ENCODE assay signal across 26 mouse cellular contexts in genomic region chr2:33985316-33985715, GRCm38 (mm10).
DNase-seq lines count a peak whose midpoint lies in the region; TF ChIP-seq lines count a peak whose summit lies in the region.
"Had no signal": no experiment of that assay in that cellular context is flagged by ENCODE, and none has a peak within 500 bp of the region (broad histone marks: within the 10 kb centered on the region; RNA-seq: fewer than 3 reads in every experiment).

No protein-coding gene starts in this region.

- no peak overlapping the region for H3K27ac ChIP-seq in layer of hippocampus, adult 2 months
- H3K27ac ChIP-seq: heart, adult 2 months; heart, embryonic 13.5 days; kidney, embryonic 15.5 days; limb, embryonic 10.5 days; limb, embryonic 15.5 days; liver, embryonic 14.5 days; midbrain, embryonic 10.5 days; midbrain, embryonic 15.5 days; neural tube, embryonic 15.5 days had no signal

- peak; percentile 67 to 77 for DNase-seq in cerebellum, postnatal 10 days
- no peak for DNase-seq in cerebellum, adult 11-12 months
- DNase-seq in layer of hippocampus, adult 11-12 months (ENCODE audit: low spot score) = peak; percentile 36
- no peak for DNase-seq in layer of hippocampus, adult 2 months (ENCODE audit: low spot score in 2 of 2)
- DNase-seq in urinary bladder, postnatal 4 days (ENCODE audit: low spot score in 2 of 2) = peak; percentile 10 to 58
- no peak for DNase-seq in urinary bladder, postnatal 10 days (ENCODE audit: low spot score)
- no peak for DNase-seq in gastrocnemius, adult 8-10 months (ENCODE audit: low spot score in 2 of 2)
- no peak for DNase-seq in layer of hippocampus, postnatal 36 days
- DNase-seq: cerebellum, adult 11 months; cerebellum, adult 9-11 months; gastrocnemius, postnatal 25 days; heart, adult 2 months; heart, postnatal 10 days; kidney, adult 18-20 months; lung, adult 2 months; lung, postnatal 14 days; thymus, adult 18-20 months; thymus, postnatal 36 days had no signal

- no peak overlapping the region for H3K4me3 ChIP-seq in layer of hippocampus, adult 2 months
- H3K4me3 ChIP-seq: heart, adult 2 months; heart, embryonic 13.5 days; kidney, embryonic 15.5 days; limb, embryonic 10.5 days; limb, embryonic 15.5 days; midbrain, embryonic 10.5 days; midbrain, embryonic 15.5 days; neural tube, embryonic 15.5 days had no signal

- no peak for TF ChIP-seq CTCF in layer of hippocampus, adult 2 months (conservative IDR thresholded peaks at IDR 0.05)

Comparison
In these comparisons a context has a peak if more than half of its experiments do, and no peak if none do; other contexts are left out.
1. DNase-seq: peak in cerebellum, postnatal 10 days (2 of 2), layer of hippocampus, adult 11-12 months (single experiment) and urinary bladder, postnatal 4 days (2 of 2); none in cerebellum, adult 11-12 months (single experiment), layer of hippocampus, adult 2 months (0 of 2), urinary bladder, postnatal 10 days (single experiment), gastrocnemius, adult 8-10 months (0 of 2) and layer of hippocampus, postnatal 36 days (0 of 2).